Mouse (Mus musculus) midbrain, embryonic 15.5 days (tissue): ENCODE measurements around the gene Gm8165. TPM values are rescaled to one million over a fixed set of nuclear protein-coding genes. Genes with fewer than 3 reads are reported as not detected.
"Not testable (repeated sequence)": the region's sequence is repeated elsewhere in the genome, so short reads cannot be mapped to it uniquely, and the experiment has no call there.

ENCODE experiments used
- ATAC-seq: fragments of 200-750 bp; cut with Nextera tagmentation; replicated peaks from 2 replicates; pipeline ENCODE4 v1.8.0; 2017; ENCODE audit warnings: moderate TSS enrichment
- H3K27ac ChIP-seq: fragments of 300-500 bp; sonication (generic); 2 replicates; pipeline ENCODE4 v1.5.1; 2015; ENCODE audit warnings: mild to moderate bottlenecking, inconsistent platforms
- H3K27me3 ChIP-seq: fragments of 300-500 bp; sonication (generic); replicated peaks from 2 replicates; pipeline ENCODE4 v1.6.1; 2015; ENCODE audit warnings: inconsistent platforms
- H3K36me3 ChIP-seq: fragments of 300-500 bp; sonication (generic); replicated peaks from 2 replicates; pipeline ENCODE4 v1.6.1; 2015; ENCODE audit warnings: inconsistent platforms
- H3K4me1 ChIP-seq: fragments of 300-500 bp; sonication (generic); 2 replicates; pipeline ENCODE4 v1.6.1; 2015; ENCODE audit warnings: inconsistent platforms
- H3K4me2 ChIP-seq: fragments of 300-500 bp; sonication (generic); 2 replicates; pipeline ENCODE4 v1.6.1; 2015; ENCODE audit warnings: inconsistent platforms, mild to moderate bottlenecking, moderate library complexity
- H3K4me3 ChIP-seq: fragments of 300-500 bp; sonication (generic); 2 replicates; pipeline ENCODE4 v1.5.1; 2015; ENCODE audit warnings: mild to moderate bottlenecking, inconsistent platforms
- H3K9ac ChIP-seq: fragments of 300-500 bp; sonication (generic); 2 replicates; pipeline ENCODE4 v1.6.1; 2015; ENCODE audit warnings: mild to moderate bottlenecking, inconsistent platforms
- H3K9me3 ChIP-seq: fragments of 300-500 bp; sonication (generic); 2 replicates; pipeline ENCODE4 v1.6.1; 2016; ENCODE audit warnings: inconsistent platforms
- WGBS: fragments of 180-500 bp; shearing (Covaris S2); methylation state at CpG from one replicate; pipeline ENCODE4 v1.1.7; 2015; ENCODE audit warnings: mixed read lengths; 5-methylcytosine and 5-hydroxymethylcytosine counted together
- polyA plus RNA-seq: library from polyadenylated mRNA; unstranded; fragments of >200 nt; fragmentation: Nextera tagmentation; extraction: Ambion mirVana; gene quantifications from 2 replicates; pipeline ENCODE4 v1.2.1, GENCODE M21; 2015

Gm8165 gene
- not detected in 2 replicates for polyA plus RNA-seq

DNA sequence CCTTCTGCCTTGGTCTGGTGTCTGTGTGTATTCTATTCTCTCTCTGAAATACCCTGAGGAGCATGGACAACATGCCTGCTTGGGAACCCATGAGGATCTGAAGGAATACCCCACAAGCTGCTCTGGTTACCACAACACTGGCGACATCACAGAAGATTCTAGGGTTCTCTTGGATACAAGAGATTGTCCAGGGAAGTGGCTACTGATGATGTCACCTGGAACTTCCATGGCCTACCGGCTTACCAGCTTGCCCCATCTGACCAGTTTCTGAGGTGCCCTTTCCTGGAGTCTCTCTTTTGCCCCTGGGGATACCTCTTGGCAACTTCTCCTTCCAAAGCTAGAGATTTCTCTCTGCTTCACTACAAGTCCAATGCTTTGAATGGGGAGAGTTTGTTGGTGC lies at the start of gene Gm8165:
Gene Gm8165, minus strand, starts transcription at position 101 of the 400 bp plus-strand sequence.
- H3K9ac ChIP-seq, H3K4me3 ChIP-seq, H3K36me3 ChIP-seq, H3K27ac ChIP-seq, H3K4me2 ChIP-seq, ATAC-seq, H3K4me1 ChIP-seq, H3K27me3 ChIP-seq, H3K9me3 ChIP-seq: not testable (repeated sequence)
- 87% methylated on average over 1 of the region's 2 CpGs for WGBS

DNA sequence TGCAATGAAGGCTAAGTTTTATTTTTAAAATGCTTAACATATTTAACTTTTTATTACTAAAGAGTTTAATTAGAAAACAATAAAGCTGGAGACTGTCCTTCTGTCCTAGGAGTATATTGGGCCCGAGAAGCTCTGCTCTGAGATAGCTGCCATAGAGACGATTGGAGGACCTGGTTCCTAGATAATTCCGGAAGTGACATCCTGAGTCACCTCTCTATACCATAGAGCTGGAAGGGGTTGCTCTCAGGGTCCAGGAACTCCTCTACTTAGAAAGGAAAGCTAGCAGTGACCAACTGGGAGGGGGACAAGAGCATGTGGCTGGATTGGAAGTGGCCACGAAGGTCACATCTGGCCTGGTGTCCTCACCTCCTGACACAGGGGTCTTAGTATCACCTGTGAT lies 20.6 kb upstream of the Gm8165 start, which contains the start of gene Gm7324:
Gene Gm7324, plus strand, starts transcription at position 208 of the 400 bp plus-strand sequence.
- H3K9me3 ChIP-seq, H3K4me3 ChIP-seq, H3K9ac ChIP-seq, ATAC-seq, H3K36me3 ChIP-seq, H3K27me3 ChIP-seq, H3K4me1 ChIP-seq, H3K4me2 ChIP-seq, H3K27ac ChIP-seq: not testable (repeated sequence)
- 90% methylated on average over 4 of the region's 4 CpGs for WGBS

Other genes starting within 250 kb of the Gm8165 start
- gene Gm5799, start 133.6 kb downstream of the Gm8165 start, polyA plus RNA-seq: not detected in 2 replicates
- not detected in 2 replicates for gene Gm17654, start 98.1 kb downstream of the Gm8165 start, polyA plus RNA-seq
- gene Gm10375, start 69.2 kb downstream of the Gm8165 start, polyA plus RNA-seq: not detected in 2 replicates
- gene Gm7324, start 20.6 kb upstream of the Gm8165 start, polyA plus RNA-seq: 0.59 and 0.85 TPM in 2 replicates
- not detected in 2 replicates for gene Gm16506, start 50.3 kb upstream of the Gm8165 start, polyA plus RNA-seq
- not detected in 2 replicates for gene Gm6526, start 70.7 kb upstream of the Gm8165 start, polyA plus RNA-seq
- not detected in 2 replicates for gene Gm8180, start 107.5 kb upstream of the Gm8165 start, polyA plus RNA-seq
- gene Ear1, start 198.3 kb upstream of the Gm8165 start, polyA plus RNA-seq: not detected in 2 replicates
- not detected in 2 replicates for gene Ear10, start 246.4 kb upstream of the Gm8165 start, polyA plus RNA-seq
- gene Gm8113, start 248.2 kb upstream of the Gm8165 start, polyA plus RNA-seq: 4.9 and 5.8 TPM in 2 replicates